ENCODE assay signal across 8 mouse cellular contexts in the genomic region with DNA sequence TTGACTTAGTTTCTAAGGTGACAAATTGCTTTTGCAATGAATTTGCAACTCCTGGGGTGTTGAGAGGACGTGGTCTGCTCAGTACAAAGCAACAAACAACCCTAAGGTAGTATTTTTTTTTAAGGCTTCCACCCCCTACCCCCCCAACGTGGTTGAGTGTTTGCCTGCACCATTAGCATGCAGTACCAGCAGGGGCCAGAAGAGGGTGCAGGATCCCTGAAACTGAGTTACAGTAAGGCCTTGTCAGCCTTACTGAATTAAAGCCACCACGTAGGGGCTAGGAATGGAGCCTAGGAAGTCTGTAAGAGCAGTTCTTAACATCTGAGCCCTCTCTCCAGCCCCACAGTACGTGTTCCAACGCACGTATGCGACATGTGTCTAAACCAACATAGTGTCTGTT. TPM values are rescaled to one million over a fixed set of nuclear protein-coding genes. Genes with fewer than 3 reads are reported as not detected.
A peak's percentile ranks its signal among the peaks of the same experiment; 100 is the strongest.
DNase-seq lines count a peak whose midpoint lies in the region; ATAC-seq lines count a peak whose summit lies in the region.

No protein-coding gene starts in this region.

- no peaks in the 10 kb centered on the region for H3K9me3 ChIP-seq in heart, embryonic 10.5 days
- no peaks in the 10 kb centered on the region for H3K9me3 ChIP-seq in kidney, embryonic 14.5 days (ENCODE audit: control insufficient read depth, low read length)

- peaks cover 7% of the 10 kb centered on the region; the same call in 1 of the 2 replicates for H3K4me1 ChIP-seq in heart, embryonic 10.5 days
- no peaks in the 10 kb centered on the region for H3K4me1 ChIP-seq in kidney, embryonic 14.5 days (ENCODE audit: control insufficient read depth, insufficient read depth, low read length)

- H3K9ac ChIP-seq in kidney, embryonic 14.5 days (ENCODE audit: low read depth, low read length): no peak overlapping the region

- 28% methylated on average over 7 of the region's 7 CpGs for WGBS in heart, embryonic 10.5 days
- WGBS in kidney, embryonic 14.5 days: 35% methylated on average over 7 of the region's 7 CpGs

- no peak overlapping the region for H3K27ac ChIP-seq in heart, embryonic 10.5 days
- no peak overlapping the region for H3K27ac ChIP-seq in kidney, embryonic 14.5 days (ENCODE audit: low read depth, low read length)

- ATAC-seq in kidney, embryonic 14.5 days (ENCODE audit: low FRiP score, low TSS enrichment): 0 out of 2 replicates have a peak, but pooled peaks have one; percentile 50

- intact Hi-C loops in heart, postnatal 36 days (cut with DNase I): no loop called here

- no peaks in the 10 kb centered on the region for H3K36me3 ChIP-seq in heart, embryonic 10.5 days
- H3K36me3 ChIP-seq in kidney, embryonic 14.5 days (ENCODE audit: control insufficient read depth, insufficient read depth, low read length): no peaks in the 10 kb centered on the region

- H3K4me2 ChIP-seq in kidney, embryonic 14.5 days (replicated peaks; ENCODE audit: low read depth, low read length): no peak overlapping the region

- H3K4me3 ChIP-seq in heart, embryonic 10.5 days: no peak overlapping the region
- H3K4me3 ChIP-seq in kidney, embryonic 14.5 days (ENCODE audit: low read length): no peak overlapping the region

- H3K27me3 ChIP-seq in heart, embryonic 10.5 days (ENCODE audit: insufficient read depth, poor library complexity, severe bottlenecking): peaks cover 4% of the 10 kb centered on the region; the same call in 1 of the 2 replicates
- H3K27me3 ChIP-seq in kidney, embryonic 14.5 days (ENCODE audit: control insufficient read depth, insufficient read depth, low read length): no peaks in the 10 kb centered on the region

- peak; percentile 14 to 56 for DNase-seq in heart, postnatal 36 days
- no peak for DNase-seq in heart, embryonic 10.5 days (ENCODE audit: low spot score)
- DNase-seq in urinary bladder, postnatal 14 days (ENCODE audit: low spot score): peak; percentile 46
- no peak for DNase-seq in urinary bladder, adult 18-20 months (ENCODE audit: low spot score in 2 of 2)
- DNase-seq in brain, adult 2 months (ENCODE audit: low read depth, low spot score): peak; percentile 51
- DNase-seq in natural killer cell, adult 2 months (ENCODE audit: low spot score in 2 of 2): peak; percentile 28 to 56
- DNase-seq in heart, adult 9 months (ENCODE audit: low spot score in 2 of 2): no peak

RNA-seq across cellular contexts. Expression of gene Ern2, which starts 3.5 kb away (rescaled TPM):
- total RNA-seq in heart, postnatal 36 days (2021): not detected
- polyA plus RNA-seq in heart, embryonic 10.5 days (2016; fragmentation: Nextera tagmentation; extraction: Ambion mirVana): not detected in 2 replicates
- not detected in 2 replicates for polyA plus RNA-seq in kidney, embryonic 14.5 days (2014; fragmentation: Nextera tagmentation; extraction: Ambion mirVana)

RNA-seq across cellular contexts. Expression of gene Chp2, which starts 29.8 kb away (rescaled TPM):
- total RNA-seq in heart, postnatal 36 days (2021): 1 to 10 TPM; 3.8 to 4.1 TPM
- 0.18 TPM in 1 of 2 replicates, not detected in the other for polyA plus RNA-seq in heart, embryonic 10.5 days (2016; fragmentation: Nextera tagmentation; extraction: Ambion mirVana)
- polyA plus RNA-seq in kidney, embryonic 14.5 days (2014; fragmentation: Nextera tagmentation; extraction: Ambion mirVana): 0.17 and 0.38 TPM in 2 replicates

RNA-seq across cellular contexts. Expression of gene Plk1, which starts 30.2 kb away (rescaled TPM):
- 1 to 10 TPM in 1 of 2 experiments, under 1 TPM in 1; 0.86 to 1.2 TPM for total RNA-seq in heart, postnatal 36 days (2021)
- 143 and 172 TPM in 2 replicates for polyA plus RNA-seq in heart, embryonic 10.5 days (2016; fragmentation: Nextera tagmentation; extraction: Ambion mirVana)
- polyA plus RNA-seq in kidney, embryonic 14.5 days (2014; fragmentation: Nextera tagmentation; extraction: Ambion mirVana): 114 and 133 TPM in 2 replicates

RNA-seq across cellular contexts. Expression of gene Dctn5, which starts 56.6 kb away (rescaled TPM):
- 10 to 100 TPM; 26.8 to 29.6 TPM for total RNA-seq in heart, postnatal 36 days (2021)
- polyA plus RNA-seq in heart, embryonic 10.5 days (2016; fragmentation: Nextera tagmentation; extraction: Ambion mirVana): 83.4 and 102 TPM in 2 replicates
- polyA plus RNA-seq in kidney, embryonic 14.5 days (2014; fragmentation: Nextera tagmentation; extraction: Ambion mirVana): 107 and 113 TPM in 2 replicates

RNA-seq across cellular contexts. Expression of gene Palb2, which starts 56.7 kb away (rescaled TPM):
- 1 to 10 TPM in 1 of 2 experiments, under 1 TPM in 1; 0.94 to 1.5 TPM for total RNA-seq in heart, postnatal 36 days (2021)
- 13.4 and 17.9 TPM in 2 replicates for polyA plus RNA-seq in heart, embryonic 10.5 days (2016; fragmentation: Nextera tagmentation; extraction: Ambion mirVana)
- polyA plus RNA-seq in kidney, embryonic 14.5 days (2014; fragmentation: Nextera tagmentation; extraction: Ambion mirVana): 16.8 and 23.0 TPM in 2 replicates

Comparison
In these comparisons a context has a peak if more than half of its experiments do, and no peak if none do; other contexts are left out.
1. DNase-seq: peak in heart, postnatal 36 days (2 of 2), urinary bladder, postnatal 14 days (single experiment), brain, adult 2 months (single experiment) and natural killer cell, adult 2 months (2 of 2); none in heart, embryonic 10.5 days (single experiment), urinary bladder, adult 18-20 months (0 of 2) and heart, adult 9 months (0 of 2).